ENCODE assay signal across 8 mouse cellular contexts in genomic region chr2:66180293-66180692, GRCm38 (mm10). TPM values are rescaled to one million over a fixed set of nuclear protein-coding genes. Genes with fewer than 3 reads are reported as not detected.
DNase-seq lines count a peak whose midpoint lies in the region; ATAC-seq lines count a peak whose summit lies in the region.

No protein-coding gene starts in this region.

- no peaks in the 10 kb centered on the region for H3K9me3 ChIP-seq in forebrain, embryonic 12.5 days
- H3K9me3 ChIP-seq in hindbrain, embryonic 15.5 days, result no peaks in the 10 kb centered on the region
- no peaks in the 10 kb centered on the region for H3K9me3 ChIP-seq in limb, embryonic 11.5 days (ENCODE audit: control insufficient read depth, low read length)
- H3K9me3 ChIP-seq in neural tube, embryonic 11.5 days (ENCODE audit: control insufficient read depth, low read length), result no peaks in the 10 kb centered on the region

- no peak overlapping the region for H3K9ac ChIP-seq in forebrain, embryonic 12.5 days
- H3K9ac ChIP-seq in hindbrain, embryonic 15.5 days, result no peak overlapping the region
- H3K9ac ChIP-seq in limb, embryonic 11.5 days (ENCODE audit: low read length), result no peak overlapping the region
- no peak overlapping the region for H3K9ac ChIP-seq in neural tube, embryonic 11.5 days (ENCODE audit: low read length)

- H3K27ac ChIP-seq in forebrain, embryonic 12.5 days, result no peak overlapping the region
- H3K27ac ChIP-seq in hindbrain, embryonic 15.5 days (replicated peaks), result no peak overlapping the region
- H3K27ac ChIP-seq in limb, embryonic 11.5 days (replicated peaks; ENCODE audit: low read depth, low read length), result no peak overlapping the region
- H3K27ac ChIP-seq in neural tube, embryonic 11.5 days (ENCODE audit: low read depth, low read length), result no peak overlapping the region

- no peak overlapping the region for H3K4me3 ChIP-seq in forebrain, embryonic 12.5 days (replicated peaks)
- H3K4me3 ChIP-seq in hindbrain, embryonic 15.5 days, result no peak overlapping the region
- H3K4me3 ChIP-seq in limb, embryonic 11.5 days (ENCODE audit: low read depth, low read length), result no peak overlapping the region
- no peak overlapping the region for H3K4me3 ChIP-seq in neural tube, embryonic 11.5 days (ENCODE audit: low read depth, low read length)

- peaks cover 45% of the 10 kb centered on the region for H3K4me1 ChIP-seq in forebrain, embryonic 12.5 days
- H3K4me1 ChIP-seq in hindbrain, embryonic 15.5 days (replicated peaks), result peaks cover 32% of the 10 kb centered on the region
- peaks cover 6% of the 10 kb centered on the region; the same call in 1 of the 2 replicates for H3K4me1 ChIP-seq in limb, embryonic 11.5 days (ENCODE audit: control insufficient read depth, insufficient read depth, low read length)
- H3K4me1 ChIP-seq in neural tube, embryonic 11.5 days (ENCODE audit: control insufficient read depth, insufficient read depth, low read length), result peaks cover 10% of the 10 kb centered on the region

- DNase-seq in urinary bladder, adult 18-20 months (ENCODE audit: low spot score in 2 of 2), result peak; percentile 9 to 36
- no peak for DNase-seq in urinary bladder, postnatal 10 days (ENCODE audit: low spot score)
- DNase-seq in limb, embryonic 11.5 days (ENCODE audit: low spot score), result peak; percentile 71
- DNase-seq in neural tube, embryonic 11.5 days (ENCODE audit: low spot score), result peak; percentile 67
- DNase-seq in B cell, adult 2 months, result no peak
- no peak for DNase-seq in thymus, postnatal 25 days

- H3K27me3 ChIP-seq in forebrain, embryonic 12.5 days, result no peaks in the 10 kb centered on the region
- H3K27me3 ChIP-seq in hindbrain, embryonic 15.5 days, result no peaks in the 10 kb centered on the region
- H3K27me3 ChIP-seq in limb, embryonic 11.5 days (ENCODE audit: control insufficient read depth, insufficient read depth, low read length), result no peaks in the 10 kb centered on the region
- H3K27me3 ChIP-seq in neural tube, embryonic 11.5 days (ENCODE audit: control insufficient read depth, insufficient read depth, low read length), result no peaks in the 10 kb centered on the region

- no peaks in the 10 kb centered on the region for H3K36me3 ChIP-seq in forebrain, embryonic 12.5 days (replicated peaks)
- no peaks in the 10 kb centered on the region for H3K36me3 ChIP-seq in hindbrain, embryonic 15.5 days
- H3K36me3 ChIP-seq in limb, embryonic 11.5 days (ENCODE audit: control insufficient read depth, insufficient read depth, low read length), result no peaks in the 10 kb centered on the region
- no peaks in the 10 kb centered on the region for H3K36me3 ChIP-seq in neural tube, embryonic 11.5 days (ENCODE audit: control insufficient read depth, insufficient read depth, low read length)

- 40% methylated on average over 10 of the region's 10 CpGs for WGBS in forebrain, embryonic 12.5 days
- 28% methylated on average over 10 of the region's 10 CpGs for WGBS in hindbrain, embryonic 15.5 days
- 21% methylated on average over 10 of the region's 10 CpGs for WGBS in limb, embryonic 11.5 days
- WGBS in neural tube, embryonic 11.5 days, result 33% methylated on average over 10 of the region's 10 CpGs

- H3K4me2 ChIP-seq in forebrain, embryonic 12.5 days, result no peak overlapping the region
- H3K4me2 ChIP-seq in hindbrain, embryonic 15.5 days, result peak overlapping the region; percentile 31; the same call in 1 of the 2 replicates
- no peak overlapping the region for H3K4me2 ChIP-seq in limb, embryonic 11.5 days (ENCODE audit: low read depth, severe bottlenecking)
- no peak overlapping the region for H3K4me2 ChIP-seq in neural tube, embryonic 11.5 days (ENCODE audit: low read depth)

- peak; percentile 19; the same call in 1 of the 2 replicates for ATAC-seq in forebrain, embryonic 12.5 days (ENCODE audit: low FRiP score)
- ATAC-seq in hindbrain, embryonic 15.5 days (ENCODE audit: low FRiP score, low read depth), result no peak
- peak; percentile 77 for ATAC-seq in limb, embryonic 11.5 days (ENCODE audit: insufficient number of reproducible peaks, low FRiP score, low TSS enrichment, low read depth)
- no peak for ATAC-seq in neural tube, embryonic 11.5 days (ENCODE audit: insufficient read depth, low FRiP score, low TSS enrichment)

RNA-seq across cellular contexts. Expression of gene Galnt3, which starts 55.5 kb away (rescaled TPM):
- 0.73 and 1.3 TPM in 2 replicates for polyA plus RNA-seq in forebrain, embryonic 12.5 days (2016; fragmentation: Nextera tagmentation; extraction: Ambion mirVana)
- 0.65 and 0.77 TPM in 2 replicates for polyA plus RNA-seq in hindbrain, embryonic 15.5 days (2015; fragmentation: Nextera tagmentation; extraction: Ambion mirVana)
- 1.9 and 3.0 TPM in 2 replicates for polyA plus RNA-seq in limb, embryonic 11.5 days (2014; fragmentation: Nextera tagmentation; extraction: Ambion mirVana)
- 0.34 and 0.45 TPM in 2 replicates for polyA plus RNA-seq in neural tube, embryonic 11.5 days (2014; fragmentation: Nextera tagmentation; extraction: Ambion mirVana)

Comparison
In these comparisons a context has a peak if more than half of its experiments do, and no peak if none do; other contexts are left out.
1. DNase-seq: peak in urinary bladder, adult 18-20 months (2 of 2), limb, embryonic 11.5 days (single experiment) and neural tube, embryonic 11.5 days (single experiment); none in urinary bladder, postnatal 10 days (single experiment), B cell, adult 2 months (0 of 2) and thymus, postnatal 25 days (single experiment).
2. ATAC-seq: peak in forebrain, embryonic 12.5 days (single experiment) and limb, embryonic 11.5 days (single experiment); none in hindbrain, embryonic 15.5 days (single experiment) and neural tube, embryonic 11.5 days (single experiment).